Mouse (Mus musculus) gastrocnemius, postnatal 4 days (tissue): ENCODE data around the gene Dvl2. TPM values are rescaled to one million over a fixed set of nuclear protein-coding genes. Genes with fewer than 3 reads are reported as not detected.
"Not testable (repeated sequence)": the region's sequence is repeated elsewhere in the genome, so short reads cannot be mapped to it uniquely, and the experiment has no call there.

Source experiments
- DNase-seq, 2 experiments: peaks; one replicate each; pipeline ENCODE4 v3.0.0; 2021 to 2022; ENCODE audit warnings: low spot score in 2 of 2, mixed read lengths in 2 of 2
- long read RNA-seq, 2 experiments: library from polyadenylated mRNA; stranded (forward); transcript quantifications; one replicate each; pipeline ENCODE4 v2.0.0; 2021
- total RNA-seq, 2 experiments: library from RNA; stranded (reverse); gene quantifications; 2 replicates each; pipeline ENCODE4 v1.2.3; 2021

Gene Dvl2
- 10 to 100 TPM; 19.1 to 22.8 TPM for total RNA-seq
- long read RNA-seq, experiment 1, transcript Dvl2-201 (15 exons, 2,968 nt) = major isoform, 8 of 15 reads
- long read RNA-seq, experiment 1, partial matches to known transcripts = 5 of 15 reads
- long read RNA-seq, experiment 1, other reads (novel, unspliced or antisense) = 2 of 15 reads
- long read RNA-seq, experiment 2, transcript Dvl2-201 (15 exons, 2,968 nt) = major isoform, 16 of 23 reads
- long read RNA-seq, experiment 2, partial matches to known transcripts = 2 of 23 reads
- long read RNA-seq, experiment 2, other reads (novel, unspliced or antisense) = 5 of 23 reads

DNA sequence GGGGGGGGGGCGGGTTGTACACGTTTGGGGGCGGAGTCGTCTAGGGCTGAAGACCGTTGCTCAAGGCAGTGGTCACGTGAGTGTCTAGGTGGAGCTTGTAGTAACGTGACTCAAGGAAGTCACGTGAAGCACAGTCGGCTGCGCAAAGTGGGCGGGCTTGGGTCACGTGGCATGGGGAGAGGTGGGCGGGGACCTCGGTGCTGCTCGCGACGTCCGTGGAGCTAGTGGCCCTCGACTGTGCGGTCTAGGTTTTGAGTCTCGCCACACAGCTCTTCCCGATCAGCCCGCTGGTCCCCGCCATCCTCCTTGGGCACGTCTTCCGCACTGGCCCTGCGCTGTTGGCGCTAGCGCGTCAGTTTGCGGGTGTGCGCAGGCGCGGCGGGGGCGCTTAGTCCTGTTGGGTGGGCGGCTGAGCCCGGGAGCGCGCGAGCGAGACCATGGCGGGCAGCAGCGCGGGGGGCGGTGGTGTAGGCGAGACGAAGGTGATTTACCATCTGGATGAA, at the start of gene Dvl2:
Dvl2 (plus strand) TSS at position 200 of the 503 bp plus-strand sequence.
- DNase-seq = peak; percentile 83 to 92

DNA sequence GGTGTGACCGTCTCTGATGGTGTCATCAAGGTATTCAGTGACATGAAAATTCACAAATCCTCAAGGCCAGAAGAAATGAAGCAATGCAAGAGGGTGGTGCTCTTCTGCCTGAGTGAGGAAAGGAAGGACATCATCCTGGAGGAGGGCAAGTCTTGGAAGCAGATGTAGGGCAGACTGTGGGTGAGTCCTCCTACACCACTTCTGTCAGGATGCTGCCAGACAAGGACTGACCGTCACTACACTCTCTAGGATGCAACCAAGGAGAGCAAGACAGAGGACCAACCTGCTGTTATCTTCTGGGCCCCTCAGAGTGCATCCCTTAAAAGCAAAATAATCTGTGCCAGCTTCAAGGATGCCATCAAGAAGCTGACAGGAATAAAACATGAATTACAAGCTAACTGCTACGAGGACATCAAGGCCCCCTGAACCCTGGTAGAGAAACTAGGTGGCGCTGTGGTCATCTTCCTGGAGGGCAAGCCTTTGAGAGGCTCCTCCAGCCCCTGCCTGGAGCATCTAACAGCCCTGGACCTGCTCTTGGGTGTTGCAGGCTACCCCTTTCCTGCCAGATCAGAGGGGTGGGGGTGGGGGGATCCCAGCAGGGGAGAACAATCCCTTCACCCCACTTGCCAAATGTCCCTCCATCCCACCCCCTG, 49.5 kb upstream of the Dvl2 start:
- DNase-seq = no peak

- no peak for DNase-seq
Observed at GRCm38 (mm10) chr11:69952274-69952673, 48.1 kb upstream of the Dvl2 start.

DNA sequence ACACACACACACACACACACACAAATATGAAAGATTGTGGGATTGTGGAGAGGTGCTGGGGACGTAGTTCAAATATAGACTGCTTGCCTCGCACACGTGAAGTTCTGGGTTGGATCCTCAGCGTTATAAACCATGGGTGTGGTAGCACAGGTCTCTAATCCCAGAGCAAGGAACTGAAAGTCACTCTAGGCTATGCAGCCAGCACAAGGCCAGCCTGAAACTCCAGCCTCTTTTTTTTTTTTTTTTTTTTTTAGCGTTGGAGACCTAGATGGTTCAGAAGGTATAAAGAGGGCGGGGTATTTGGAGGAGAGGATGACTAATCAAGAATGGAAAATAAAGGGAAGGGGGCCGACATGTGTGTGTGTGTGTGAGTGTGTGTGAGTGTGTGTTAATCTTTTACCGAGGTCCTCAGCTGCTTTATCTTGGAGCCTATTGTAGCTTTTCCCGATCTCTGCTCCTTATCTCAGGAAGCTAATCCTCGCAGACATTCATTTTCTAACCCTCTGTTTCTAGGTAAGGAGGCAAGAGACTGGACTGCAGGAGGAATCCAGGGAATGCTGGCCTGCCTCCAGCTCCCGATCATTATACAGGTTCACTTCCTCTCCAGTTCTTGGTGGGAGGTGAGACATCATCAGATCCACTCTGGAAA, 47.0 kb upstream of the Dvl2 start:
- DNase-seq = no peak

DNA sequence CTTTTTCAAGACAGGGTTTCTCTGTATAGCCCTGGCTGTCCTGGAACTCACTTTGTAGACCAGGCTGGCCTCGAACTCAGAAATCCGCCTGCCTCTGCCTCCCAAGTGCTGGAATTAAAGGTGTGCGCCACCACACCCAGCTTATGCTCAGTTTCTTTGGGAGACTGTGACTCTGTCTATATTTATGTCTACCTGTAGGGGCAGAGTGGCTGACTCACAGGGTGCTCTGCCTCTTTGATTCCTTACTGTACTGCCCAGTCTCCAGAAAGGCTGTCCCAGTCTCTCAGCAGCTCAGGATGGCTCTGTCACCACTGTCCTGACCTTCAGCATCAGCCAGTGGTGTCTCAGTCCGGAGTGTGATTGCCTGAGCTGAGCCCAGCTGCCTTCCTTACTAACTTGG, 44.8 kb upstream of the Dvl2 start:
- not testable (repeated sequence) for DNase-seq

- no peak for DNase-seq
Observed at GRCm38 (mm10) chr11:69956218-69956617, 44.2 kb upstream of the Dvl2 start.

DNA sequence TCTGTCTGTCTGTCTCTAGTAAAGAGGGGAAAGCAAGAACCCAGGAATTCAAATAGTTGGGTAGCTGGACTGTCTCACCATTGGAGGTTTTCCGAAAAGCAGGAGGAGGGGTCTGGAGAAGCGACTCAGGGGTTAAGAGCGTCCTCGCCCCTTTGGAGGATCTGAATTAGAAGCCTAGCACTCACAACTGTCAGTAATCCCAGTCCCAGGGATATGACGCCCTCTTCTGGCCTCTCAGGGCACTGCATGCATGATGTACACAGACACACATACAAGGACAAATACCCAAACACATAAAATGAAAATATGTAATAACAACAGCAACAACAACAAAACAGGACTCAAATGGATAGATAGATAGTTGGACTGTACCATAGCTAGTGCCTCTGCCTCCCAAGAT, 39.8 kb upstream of the Dvl2 start:
- no peak for DNase-seq

GRCm38 (mm10) chr11:69961841-69962240, 38.6 kb upstream of the Dvl2 start:
- no peak for DNase-seq

DNA sequence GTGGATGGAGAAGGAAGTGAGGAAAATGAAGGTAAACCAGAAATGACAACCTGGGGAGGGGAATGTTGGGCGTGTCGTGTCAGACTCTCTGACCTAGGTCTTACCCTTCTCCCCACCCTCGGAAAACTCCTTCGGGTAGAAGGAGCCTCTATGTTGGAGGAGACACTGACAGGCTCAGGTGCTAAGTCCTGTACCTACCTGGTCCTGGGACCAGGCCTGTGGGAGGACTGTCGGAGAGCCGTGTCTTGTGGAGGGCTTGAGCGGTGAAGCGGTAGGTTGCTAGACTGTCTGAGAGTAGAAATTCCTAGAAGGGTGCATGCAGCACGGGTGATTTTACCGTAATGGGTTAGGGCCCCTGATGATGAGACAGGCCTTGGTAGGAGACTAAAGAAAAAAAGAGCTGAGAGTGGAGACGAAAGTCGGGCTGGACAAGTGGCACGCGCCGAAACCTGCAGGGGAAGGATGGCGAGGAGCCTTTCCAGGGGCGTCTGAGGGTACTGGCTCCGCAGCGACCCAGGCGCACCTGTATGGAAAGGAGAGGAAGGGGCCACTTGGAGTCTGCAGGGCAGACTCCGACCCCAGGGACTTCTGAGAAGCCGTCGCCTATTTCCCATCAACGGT, 35.6 kb upstream of the Dvl2 start, which contains the start of gene Cldn7:
Cldn7 (plus strand) TSS at position 130 of the 621 bp plus-strand sequence.
- no peak for DNase-seq

DNA sequence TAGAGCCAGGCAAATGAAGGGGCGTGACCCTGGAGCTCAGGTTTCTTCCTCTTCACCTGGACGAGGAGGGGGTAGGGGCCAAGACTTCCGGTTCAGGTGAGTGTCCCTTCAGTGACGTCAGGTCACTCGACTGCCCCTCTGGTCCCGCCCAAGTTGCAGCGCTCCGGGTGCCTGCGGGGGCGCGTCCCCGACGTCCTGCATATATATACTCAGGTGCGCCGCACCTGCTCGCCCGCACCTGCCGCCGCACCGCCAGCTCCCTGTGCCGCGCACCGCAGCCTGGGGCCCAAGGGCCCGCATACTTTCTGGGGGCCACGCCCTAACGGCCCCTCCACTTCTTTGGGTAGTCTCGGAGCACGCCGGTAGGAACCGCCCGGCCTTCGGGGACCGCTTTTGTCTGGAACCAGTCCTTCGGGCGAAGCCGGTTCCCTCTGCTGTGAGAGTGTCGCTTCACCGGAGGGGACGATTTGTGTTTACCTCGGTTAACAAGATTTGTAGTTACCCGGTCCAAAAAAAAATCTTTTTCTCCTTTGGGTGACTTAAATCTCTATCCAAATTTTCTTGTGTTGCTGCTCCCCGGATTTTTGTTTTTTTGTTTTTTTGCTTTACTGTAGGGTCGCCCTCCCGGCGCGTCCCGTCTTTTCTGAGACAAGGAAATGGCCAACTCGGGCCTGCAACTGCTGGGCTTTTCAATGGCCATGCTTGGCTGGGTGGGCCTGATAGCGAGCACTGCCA, 35.0 kb upstream of the Dvl2 start:
- peak in 1 of 2 experiments; percentile 11 for DNase-seq

DNA sequence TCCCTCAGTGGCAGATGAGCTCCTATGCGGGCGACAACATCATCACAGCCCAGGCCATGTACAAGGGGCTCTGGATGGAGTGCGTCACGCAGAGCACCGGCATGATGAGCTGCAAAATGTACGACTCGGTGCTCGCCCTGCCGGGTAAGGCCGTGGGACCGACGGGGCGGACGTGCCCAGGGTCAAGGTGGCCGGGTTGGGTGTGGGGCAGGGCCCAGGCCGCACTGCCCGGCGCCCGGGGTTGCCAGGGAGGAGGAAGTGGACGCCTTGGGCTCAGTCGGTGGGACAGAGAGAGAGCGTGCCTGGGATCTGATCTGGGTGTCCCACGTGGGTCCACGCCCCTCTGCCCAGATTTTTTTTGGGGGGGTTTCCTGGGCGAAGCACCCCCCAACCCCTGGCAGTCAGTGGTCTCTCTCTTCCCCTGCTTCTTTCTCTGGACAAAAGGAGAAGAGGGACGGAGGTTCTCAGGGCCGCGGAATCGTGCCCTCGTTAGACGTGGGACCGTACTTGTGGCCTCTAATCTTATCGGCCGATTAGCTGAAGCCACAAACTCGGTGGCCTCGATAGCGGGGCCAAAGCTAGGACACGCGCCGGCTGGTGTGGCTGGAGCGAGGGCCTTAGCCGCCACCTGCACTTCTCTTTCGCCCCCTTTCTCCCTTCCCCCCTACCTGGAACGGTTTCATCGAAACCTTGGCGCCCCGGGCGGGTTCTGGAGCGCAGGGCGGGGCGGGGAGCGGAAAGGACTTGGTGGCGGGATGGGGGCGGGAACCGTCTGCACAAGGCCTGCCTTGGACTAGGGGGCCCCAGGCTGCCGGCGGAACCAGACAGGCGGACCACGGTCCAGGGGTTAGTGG, 34.2 kb upstream of the Dvl2 start:
- DNase-seq = peak in 1 of 2 experiments; percentile 35

DNA sequence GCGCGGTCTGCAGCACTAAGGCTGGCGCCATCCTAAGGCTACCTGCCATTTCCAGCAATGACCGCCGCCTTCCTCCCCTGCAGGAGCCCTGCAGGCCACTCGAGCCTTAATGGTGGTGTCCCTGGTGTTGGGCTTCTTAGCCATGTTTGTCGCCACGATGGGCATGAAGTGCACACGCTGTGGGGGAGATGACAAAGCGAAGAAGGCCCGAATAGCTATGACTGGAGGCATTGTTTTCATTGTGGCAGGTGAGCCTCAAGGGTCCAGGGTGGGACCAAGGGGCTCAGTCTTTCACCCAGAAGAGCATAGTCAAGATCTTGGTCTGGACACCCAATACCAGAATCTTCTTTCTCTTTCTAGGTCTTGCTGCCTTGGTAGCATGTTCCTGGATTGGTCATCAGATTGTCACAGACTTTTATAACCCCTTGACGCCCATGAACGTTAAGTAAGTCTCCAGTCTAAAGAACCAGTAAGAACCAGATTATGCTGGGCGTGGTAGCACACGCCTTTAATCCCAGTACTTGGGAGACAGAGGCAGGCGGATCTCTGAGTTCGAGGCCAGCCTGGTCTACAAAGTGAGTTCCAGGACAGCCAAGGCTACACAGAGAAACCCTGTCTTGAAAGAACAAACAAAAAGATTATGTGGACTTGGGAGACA, 33.4 kb upstream of the Dvl2 start:
- no peak for DNase-seq

GRCm38 (mm10) chr11:69968793-69969192, 31.6 kb upstream of the Dvl2 start:
- no peak for DNase-seq

GRCm38 (mm10) chr11:69970222-69970621, 30.2 kb upstream of the Dvl2 start:
- no peak for DNase-seq

DNA sequence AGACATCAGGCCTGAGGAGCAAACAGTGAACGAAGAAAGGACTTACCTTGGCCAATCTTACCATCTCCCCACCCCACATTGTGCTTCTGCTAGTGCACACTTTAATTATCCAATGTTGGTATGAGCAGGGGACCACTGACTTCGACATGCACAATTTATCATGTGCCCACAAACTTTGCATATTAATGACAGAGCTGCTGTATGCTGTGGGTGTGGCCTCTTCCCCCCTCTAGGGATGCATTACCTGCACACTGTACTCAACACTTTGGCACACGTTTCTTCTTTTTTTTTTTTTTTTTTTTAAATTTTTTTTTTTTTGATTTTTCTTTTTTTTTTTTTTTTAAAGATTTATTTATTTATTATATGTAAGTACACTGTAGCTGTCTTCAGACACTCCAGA, 29.6 kb upstream of the Dvl2 start:
- DNase-seq = no peak

DNA sequence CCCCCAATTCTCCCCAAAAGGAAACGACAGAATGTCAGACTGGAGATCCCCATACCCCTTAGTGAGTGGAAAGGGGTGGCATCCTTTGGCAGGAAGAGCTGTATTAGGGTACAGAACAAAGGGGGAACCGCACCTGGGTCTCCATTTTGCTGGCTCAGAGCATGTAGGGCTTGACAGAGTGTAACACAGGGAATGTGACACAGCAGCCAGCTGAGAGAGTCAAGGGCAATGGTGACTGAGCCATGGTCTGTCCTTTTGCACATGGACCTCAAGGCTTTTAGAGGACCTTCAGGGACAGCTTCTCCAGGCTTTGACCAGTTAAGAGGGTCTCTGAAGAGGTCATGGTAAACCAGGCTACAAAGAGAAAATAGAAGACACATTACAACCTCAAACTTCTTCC, 25.5 kb upstream of the Dvl2 start:
- no peak for DNase-seq

DNA sequence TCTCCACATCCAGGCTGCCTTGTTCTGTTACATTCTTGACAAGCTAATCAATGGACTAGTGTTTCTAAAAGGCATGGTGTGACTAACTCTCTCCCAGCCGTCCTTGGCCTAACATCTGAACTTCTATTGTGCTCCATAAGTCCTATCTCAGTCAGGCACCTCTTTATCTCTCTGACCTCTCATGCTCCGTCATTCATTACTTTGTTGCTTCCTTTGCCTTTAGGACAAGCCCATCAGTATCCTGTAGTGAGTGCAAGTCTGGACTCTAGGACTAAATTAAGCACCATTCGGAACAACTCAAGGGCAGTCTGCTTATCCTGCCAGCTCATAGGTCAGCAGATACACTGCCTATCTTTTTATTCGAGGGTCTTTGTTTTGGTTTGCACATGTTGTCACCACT, 24.1 kb upstream of the Dvl2 start:
- no peak for DNase-seq

GRCm38 (mm10) chr11:69979827-69980195, 20.6 kb upstream of the Dvl2 start:
- no peak for DNase-seq
